Mouse (Mus musculus) heart, postnatal 25 days (tissue): ENCODE measurements at regions not wholly inside any gene's neighbourhood (a gene's known extent, or its start where the extent isn't known, plus 50 kb on each side); places are given as distances from the start of the nearest gene placed in this dataset.
"Not testable (repeated sequence)": the region's sequence is repeated elsewhere in the genome, so short reads cannot be mapped to it uniquely, and the experiment has no call there.

ENCODE experiments used
- DNase-seq: peaks from one replicate; pipeline ENCODE4 v3.0.0; 2022; ENCODE audit warnings: low spot score
- intact Hi-C: fragments of 180-260 bp; cut with DNase I; formaldehyde crosslinking; loops from one replicate; pipeline ENCODE4 v1.15.1; 2025

- no peak for DNase-seq
- intact Hi-C loops = no loop called here
Measured at GRCm38 (mm10) chr10:117471818-117472567, 92.2 kb upstream of the Cpsf6 start.

- intact Hi-C loops = no loop called here
- no peak for DNase-seq
Measured at GRCm38 (mm10) chr10:117471036-117471817, 91.4 kb upstream of the Cpsf6 start.

GRCm38 (mm10) chr10:117470481-117470880 lies 90.7 kb upstream of the Cpsf6 start:
- intact Hi-C loops = no loop called here
- no peak for DNase-seq

- intact Hi-C loops = no loop called here
Measured at GRCm38 (mm10) chr10:117469573-117470090, 89.8 kb upstream of the Cpsf6 start.

GRCm38 (mm10) chr10:117468931-117469572 lies 89.2 kb upstream of the Cpsf6 start:
- intact Hi-C loops = no loop called here
- DNase-seq = no peak

More at GRCm38 (mm10) chr10:117469573-117470090, 89.8 kb upstream of the Cpsf6 start:
- no peak for DNase-seq

GRCm38 (mm10) chr10:117468381-117468780 lies 88.6 kb upstream of the Cpsf6 start:
- DNase-seq = no peak
- intact Hi-C loops = no loop called here

GRCm38 (mm10) chr10:117467161-117467560 lies 87.3 kb upstream of the Cpsf6 start:
- DNase-seq = no peak
- intact Hi-C loops = no loop called here

GRCm38 (mm10) chr10:117466391-117466790 lies 86.6 kb upstream of the Cpsf6 start:
- no peak for DNase-seq
- intact Hi-C loops = no loop called here

GRCm38 (mm10) chr10:117465671-117466250 lies 85.9 kb upstream of the Cpsf6 start:
- intact Hi-C loops = no loop called here
- no peak for DNase-seq

GRCm38 (mm10) chr10:117465058-117465660 lies 85.3 kb upstream of the Cpsf6 start:
- DNase-seq = no peak
- intact Hi-C loops = no loop called here

- DNase-seq, intact Hi-C loops: not testable (repeated sequence)
Measured at GRCm38 (mm10) chr10:117464331-117464730, 84.5 kb upstream of the Cpsf6 start.

GRCm38 (mm10) chr10:117463636-117464035 lies 83.8 kb upstream of the Cpsf6 start:
- intact Hi-C loops = no loop called here

GRCm38 (mm10) chr10:117462921-117463320 lies 83.1 kb upstream of the Cpsf6 start:
- DNase-seq = no peak
- intact Hi-C loops = no loop called here

More at GRCm38 (mm10) chr10:117463636-117464035, 83.8 kb upstream of the Cpsf6 start:
- no peak for DNase-seq

- intact Hi-C loops = no loop called here
- DNase-seq = no peak
Measured at GRCm38 (mm10) chr10:117461791-117462516, 82.1 kb upstream of the Cpsf6 start.

GRCm38 (mm10) chr10:117461261-117461660 lies 81.4 kb upstream of the Cpsf6 start:
- intact Hi-C loops = no loop called here
- no peak for DNase-seq

- DNase-seq = no peak
- intact Hi-C loops = no loop called here
Measured at GRCm38 (mm10) chr10:117460366-117460730, 80.5 kb upstream of the Cpsf6 start.

GRCm38 (mm10) chr10:117459651-117460365 lies 80.0 kb upstream of the Cpsf6 start:
- intact Hi-C loops = loop anchor here (5.0 kb wide), 1 partner anchor 167 kb away; the partner anchor contains the start of gene Cpm
- no peak for DNase-seq

- intact Hi-C loops = loop anchor here (5.0 kb wide), 1 partner anchor 168 kb away; the partner anchor contains the start of gene Cpm
- DNase-seq = no peak
Measured at GRCm38 (mm10) chr10:117459041-117459475, 79.2 kb upstream of the Cpsf6 start.
